Mouse (Mus musculus) spleen, adult 2 months (tissue): ENCODE results near the gene Cnot11.

Experiments used
- CTCF ChIP-seq: fragments of 200-500 bp; IDR thresholded peaks from 2 replicates; pipeline ENCODE4 v1.5.1; 2011; ENCODE audit warnings: mild to moderate bottlenecking, inconsistent platforms; ENCODE audit not compliant: insufficient read depth, insufficient read length, insufficient replicate concordance; ENCODE audit errors: extremely low read depth
- POLR2A ChIP-seq: fragments of 200-500 bp; IDR thresholded peaks from 2 replicates; pipeline ENCODE4 v1.6.1; 2011; ENCODE audit warnings: low read depth, low read length, inconsistent platforms

DNA sequence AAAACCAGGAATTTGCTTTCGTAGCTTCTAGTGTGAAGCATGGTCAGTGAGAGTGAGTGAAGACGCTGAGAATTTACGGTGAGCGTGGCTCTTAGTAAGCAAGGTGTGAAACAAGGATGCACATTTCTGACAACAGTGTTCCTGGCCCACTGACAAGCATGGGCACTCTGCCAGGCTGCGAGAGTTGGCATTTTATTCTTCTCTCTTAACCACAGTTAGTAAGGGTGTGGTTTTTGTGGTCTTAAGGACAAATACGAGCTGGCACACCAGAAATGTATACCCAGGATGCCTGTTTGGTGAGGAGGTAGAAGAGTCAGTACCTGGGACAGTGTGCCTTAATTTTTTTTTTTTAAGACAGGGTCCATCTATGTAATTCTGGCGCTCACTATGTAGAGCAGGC lies 10.8 kb downstream of the Cnot11 start:
- TF ChIP-seq POLR2A = no peak
- no peak for TF ChIP-seq CTCF
